28 mouse cellular contexts compared by ENCODE assay signal in genomic region chr3:102899136-102899535, GRCm38 (mm10). TPM values are rescaled to one million over a fixed set of nuclear protein-coding genes. Genes with fewer than 3 reads are reported as not detected.
"Had no signal": no experiment of that assay in that cellular context is flagged by ENCODE, and none has a peak within 500 bp of the region (broad histone marks: within the 10 kb centered on the region; RNA-seq: fewer than 3 reads in every experiment).

No protein-coding gene starts in this region.

- H3K9me3 ChIP-seq: lung, embryonic 15.5 days; midbrain, embryonic 10.5 days; midbrain, embryonic 12.5 days; neural tube, embryonic 13.5 days; neural tube, embryonic 15.5 days had no signal

- ATAC-seq: liver, postnatal 0 days; lung, postnatal 0 days had no signal

- H3K9ac ChIP-seq: liver, postnatal 0 days; lung, embryonic 15.5 days; midbrain, embryonic 12.5 days; neural tube, embryonic 13.5 days; neural tube, embryonic 15.5 days had no signal

- H3K4me3 ChIP-seq: lung, embryonic 15.5 days; midbrain, embryonic 10.5 days; midbrain, embryonic 12.5 days; neural tube, embryonic 13.5 days; neural tube, embryonic 15.5 days had no signal

- H3K27ac ChIP-seq: lung, embryonic 15.5 days; midbrain, embryonic 10.5 days; midbrain, embryonic 12.5 days; neural tube, embryonic 13.5 days; neural tube, embryonic 15.5 days had no signal

- H3K27me3 ChIP-seq: lung, embryonic 15.5 days; midbrain, embryonic 12.5 days; neural tube, embryonic 13.5 days; neural tube, embryonic 15.5 days had no signal

- H3K4me1 ChIP-seq: lung, embryonic 15.5 days; midbrain, embryonic 10.5 days; midbrain, embryonic 12.5 days; neural tube, embryonic 13.5 days; neural tube, embryonic 15.5 days had no signal

- H3K36me3 ChIP-seq: lung, embryonic 15.5 days; midbrain, embryonic 10.5 days; midbrain, embryonic 12.5 days; neural tube, embryonic 13.5 days; neural tube, embryonic 15.5 days had no signal

- DNase-seq: liver, postnatal 0 days; lung, adult 2 months; lung, postnatal 14 days; lung, postnatal 4 days; midbrain, embryonic 14.5 days; retina, postnatal 1 day; right cerebral cortex, adult 18-20 months; right cerebral cortex, postnatal 25 days; right cerebral cortex, postnatal 4 days; spleen, adult 18-20 months; thymus, adult 2 months; thymus, postnatal 25 days; thymus, postnatal 4 days had no signal

- H3K4me2 ChIP-seq: lung, embryonic 15.5 days; midbrain, embryonic 12.5 days; neural tube, embryonic 13.5 days; neural tube, embryonic 15.5 days had no signal

RNA-seq across cellular contexts. Expression of gene Sycp1, which starts 36.8 kb away (rescaled TPM):
- total RNA-seq: megakaryocyte, adult 5-6 weeks; megakaryocyte-erythroid progenitor cell, adult 5-6 weeks; midbrain, postnatal 0 days; monocyte, adult 5-6 weeks had no signal
- polyA plus RNA-seq: liver, postnatal 0 days; lung, adult 2 months; lung, embryonic 15.5 days; lung, postnatal 0 days; midbrain, embryonic 10.5 days; midbrain, embryonic 12.5 days; midbrain, embryonic 14.5 days; midbrain, postnatal 0 days; neural tube, embryonic 11.5 days; neural tube, embryonic 13.5 days; neural tube, embryonic 15.5 days; small intestine, adult 2 months; stomach, embryonic 14.5 days; stomach, embryonic 16.5 days; thymus, adult 2 months; urinary bladder, adult 2 months had no signal
